In genomic region chr10:114996400-114996799, GRCm38 (mm10) we compare ENCODE assay signal across 33 mouse cellular contexts.
"Had no signal": no experiment of that assay in that cellular context is flagged by ENCODE, and none has a peak within 500 bp of the region (broad histone marks: within the 10 kb centered on the region; RNA-seq: fewer than 3 reads in every experiment).

No protein-coding gene starts in this region.

- H3K36me3 ChIP-seq: heart, embryonic 10.5 days; heart, embryonic 12.5 days; heart, embryonic 13.5 days; heart, embryonic 15.5 days; hindbrain, embryonic 10.5 days; hindbrain, embryonic 12.5 days; hindbrain, embryonic 13.5 days; hindbrain, embryonic 15.5 days had no signal

- H3K27me3 ChIP-seq: heart, embryonic 12.5 days; heart, embryonic 13.5 days; heart, embryonic 15.5 days; hindbrain, embryonic 12.5 days; hindbrain, embryonic 13.5 days; hindbrain, embryonic 15.5 days had no signal

- ATAC-seq: hindbrain, embryonic 16.5 days; hindbrain, postnatal 0 days; inflammation-experienced regulatory T-cells, adult 6 months had no signal

- H3K4me2 ChIP-seq: heart, embryonic 11.5 days; heart, embryonic 12.5 days; heart, embryonic 13.5 days; heart, embryonic 15.5 days; hindbrain, embryonic 12.5 days; hindbrain, embryonic 13.5 days; hindbrain, embryonic 14.5 days; hindbrain, embryonic 15.5 days had no signal

- H3K9me3 ChIP-seq: heart, embryonic 10.5 days; heart, embryonic 12.5 days; heart, embryonic 13.5 days; heart, embryonic 15.5 days; hindbrain, embryonic 10.5 days; hindbrain, embryonic 12.5 days; hindbrain, embryonic 13.5 days; hindbrain, embryonic 15.5 days had no signal

- H3K4me1 ChIP-seq: heart, embryonic 10.5 days; heart, embryonic 12.5 days; heart, embryonic 13.5 days; heart, embryonic 15.5 days; hindbrain, embryonic 10.5 days; hindbrain, embryonic 12.5 days; hindbrain, embryonic 13.5 days; hindbrain, embryonic 15.5 days had no signal

- DNase-seq: heart, adult 2 months; heart, postnatal 10 days; heart, postnatal 14 days; heart, postnatal 36 days; heart, postnatal 4 days; kidney, adult 11 months; kidney, adult 18-20 months; kidney, adult 2 months; kidney, adult 8-10 months; kidney, adult 9 months; kidney, postnatal 10 days; kidney, postnatal 14 days; kidney, postnatal 25 days; kidney, postnatal 36 days; kidney, postnatal 4 days; layer of hippocampus, adult 9-11 months; layer of hippocampus, postnatal 36 days had no signal

- H3K4me3 ChIP-seq: heart, adult 2 months; heart, embryonic 10.5 days; heart, embryonic 12.5 days; heart, embryonic 13.5 days; heart, embryonic 15.5 days; hindbrain, embryonic 10.5 days; hindbrain, embryonic 12.5 days; hindbrain, embryonic 13.5 days; hindbrain, embryonic 15.5 days; layer of hippocampus, adult 2 months; left cerebral cortex, adult 2 months had no signal

- H3K9ac ChIP-seq: heart, embryonic 12.5 days; heart, embryonic 13.5 days; heart, embryonic 15.5 days; hindbrain, embryonic 12.5 days; hindbrain, embryonic 13.5 days; hindbrain, embryonic 14.5 days; hindbrain, embryonic 15.5 days had no signal

- H3K27ac ChIP-seq: heart, adult 2 months; heart, embryonic 10.5 days; heart, embryonic 13.5 days; heart, embryonic 15.5 days; hindbrain, embryonic 10.5 days; hindbrain, embryonic 12.5 days; hindbrain, embryonic 13.5 days; hindbrain, embryonic 14.5 days; hindbrain, embryonic 15.5 days; hindbrain, postnatal 0 days; kidney, postnatal 0 days; layer of hippocampus, adult 2 months; left cerebral cortex, adult 2 months had no signal
